Mouse (Mus musculus) midbrain, embryonic 13.5 days (tissue): ENCODE results near the gene Gm16253. TPM values are rescaled to one million over a fixed set of nuclear protein-coding genes. Genes with fewer than 3 reads are reported as not detected.

Experiments used
- ATAC-seq: fragments of 200-750 bp; cut with Nextera tagmentation; 2 replicates; pipeline ENCODE4 v1.8.0; 2017; ENCODE audit warnings: mild to moderate bottlenecking, moderate TSS enrichment, moderate library complexity
- H3K27ac ChIP-seq: fragments of 300-500 bp; sonication (generic); 2 replicates; pipeline ENCODE4 v1.5.1; 2015; ENCODE audit warnings: inconsistent platforms, mild to moderate bottlenecking, moderate library complexity
- H3K27me3 ChIP-seq: fragments of 300-500 bp; sonication (generic); 2 replicates; pipeline ENCODE4 v1.6.1; 2015; ENCODE audit warnings: mild to moderate bottlenecking, inconsistent platforms
- H3K36me3 ChIP-seq: fragments of 300-500 bp; sonication (generic); 2 replicates; pipeline ENCODE4 v1.6.1; 2015; ENCODE audit warnings: mild to moderate bottlenecking, inconsistent platforms
- H3K4me1 ChIP-seq: fragments of 300-500 bp; sonication (generic); replicated peaks from 2 replicates; pipeline ENCODE4 v1.6.1; 2015; ENCODE audit warnings: inconsistent platforms
- H3K4me2 ChIP-seq: fragments of 300-500 bp; sonication (generic); replicated peaks from 2 replicates; pipeline ENCODE4 v1.6.1; 2015; ENCODE audit warnings: moderate library complexity, mild to moderate bottlenecking, inconsistent platforms
- H3K4me3 ChIP-seq: fragments of 300-500 bp; sonication (generic); replicated peaks from 2 replicates; pipeline ENCODE4 v1.5.1; 2015; ENCODE audit warnings: mild to moderate bottlenecking, inconsistent platforms
- H3K9ac ChIP-seq: fragments of 300-500 bp; sonication (generic); replicated peaks from 2 replicates; pipeline ENCODE4 v1.6.1; 2015; ENCODE audit warnings: mild to moderate bottlenecking, inconsistent platforms
- H3K9me3 ChIP-seq: fragments of 300-500 bp; sonication (generic); 2 replicates; pipeline ENCODE4 v1.6.1; 2016; ENCODE audit warnings: mild to moderate bottlenecking, inconsistent platforms
- WGBS: fragments of 180-500 bp; shearing (Covaris S2); methylation state at CpG from one replicate; pipeline ENCODE4 v1.1.7; 2015; 5-methylcytosine and 5-hydroxymethylcytosine counted together
- polyA plus RNA-seq: library from polyadenylated mRNA; unstranded; fragments of >200 nt; fragmentation: Nextera tagmentation; extraction: Ambion mirVana; gene quantifications from 2 replicates; pipeline ENCODE4 v1.2.1, GENCODE M21; 2015

Gm16253 gene
- polyA plus RNA-seq, 1 experiment from 2014 or later = 1.7 TPM

- 79% methylated on average over 4 of the region's 4 CpGs for WGBS
These were observed 782 bp downstream of the Gm16253 start for GRCm38 (mm10) chr3:96577566-96577965.

GRCm38 (mm10) chr3:96578561-96579238 lies 1.9 kb downstream of the Gm16253 start:
- 79% methylated on average over 12 of the region's 12 CpGs for WGBS
- peaks cover 20% of the 10 kb centered on the region for H3K4me1 ChIP-seq

More at GRCm38 (mm10) chr3:96577566-96577965, 782 bp downstream of the Gm16253 start:
- Histone ChIP-seq H3K4me3 (no peak overlapping the region), H3K4me1 (peaks cover 20% of the 10 kb centered on the region), H3K36me3 (no peaks in the 10 kb centered on the region), H3K9me3 (no peaks in the 10 kb centered on the region), H3K27ac (0 out of 2 replicates have a peak overlapping the region, but pooled peaks have one; percentile 42), H3K4me2 (no peak overlapping the region), H3K9ac (no peak overlapping the region), H3K27me3 (peaks cover 9% of the 10 kb centered on the region; the same call in 1 of the 2 replicates)
- no peak for ATAC-seq

GRCm38 (mm10) chr3:96579239-96579750 lies 2.5 kb downstream of the Gm16253 start:
- Histone ChIP-seq H3K36me3 (no peaks in the 10 kb centered on the region; the same call in 1 of the 2 replicates), H3K4me3 (no peak overlapping the region), H3K9me3 (no peaks in the 10 kb centered on the region), H3K27ac (no peak overlapping the region), H3K27me3 (peaks cover 9% of the 10 kb centered on the region; the same call in 1 of the 2 replicates), H3K9ac (no peak overlapping the region), H3K4me2 (no peak overlapping the region), H3K4me1 (peaks cover 20% of the 10 kb centered on the region)
- WGBS = 79% methylated on average over 4 of the region's 4 CpGs
- no peak for ATAC-seq

More at GRCm38 (mm10) chr3:96578561-96579238, 1.9 kb downstream of the Gm16253 start:
- Histone ChIP-seq H3K27ac (no peak overlapping the region), H3K9me3 (no peaks in the 10 kb centered on the region), H3K9ac (no peak overlapping the region), H3K36me3 (no peaks in the 10 kb centered on the region), H3K4me2 (no peak overlapping the region), H3K4me3 (no peak overlapping the region), H3K27me3 (peaks cover 9% of the 10 kb centered on the region; the same call in 1 of the 2 replicates)
- ATAC-seq = no peak

GRCm38 (mm10) chr3:96579885-96580454 lies 3.2 kb downstream of the Gm16253 start:
- H3K4me3 ChIP-seq = peak overlapping the region; percentile 29
- H3K27me3 ChIP-seq = peaks cover 9% of the 10 kb centered on the region; the same call in 1 of the 2 replicates
- ATAC-seq = peak; percentile 77
- H3K9me3 ChIP-seq = no peaks in the 10 kb centered on the region
- H3K4me1 ChIP-seq = peaks cover 20% of the 10 kb centered on the region
- H3K9ac ChIP-seq = peak overlapping the region; percentile 55
- WGBS = 11% methylated on average over 16 of the region's 16 CpGs
- peak overlapping the region; percentile 55 for H3K4me2 ChIP-seq
- no peak overlapping the region for H3K27ac ChIP-seq
- H3K36me3 ChIP-seq = no peaks in the 10 kb centered on the region; the same call in 1 of the 2 replicates

GRCm38 (mm10) chr3:96581141-96581540 lies 4.4 kb downstream of the Gm16253 start:
- H3K27me3 ChIP-seq = peaks cover 9% of the 10 kb centered on the region; the same call in 1 of the 2 replicates
- no peak overlapping the region for H3K27ac ChIP-seq
- no peak overlapping the region; the same call in 1 of the 2 replicates for H3K9ac ChIP-seq
- no peaks in the 10 kb centered on the region for H3K9me3 ChIP-seq
- H3K36me3 ChIP-seq = no peaks in the 10 kb centered on the region; the same call in 1 of the 2 replicates
- ATAC-seq = no peak
- 48% methylated on average over 6 of the region's 6 CpGs for WGBS
- H3K4me1 ChIP-seq = peaks cover 19% of the 10 kb centered on the region
- H3K4me2 ChIP-seq = no peak overlapping the region
- H3K4me3 ChIP-seq = no peak overlapping the region

GRCm38 (mm10) chr3:96581771-96582515 lies 5.2 kb downstream of the Gm16253 start:
- H3K27ac ChIP-seq = no peak overlapping the region
- 85% methylated on average over 16 of the region's 16 CpGs for WGBS
- peaks cover 9% of the 10 kb centered on the region; the same call in 1 of the 2 replicates for H3K27me3 ChIP-seq
- H3K4me3 ChIP-seq = no peak overlapping the region
- no peaks in the 10 kb centered on the region for H3K9me3 ChIP-seq
- peaks cover 11% of the 10 kb centered on the region for H3K4me1 ChIP-seq
- no peak overlapping the region for H3K4me2 ChIP-seq
- no peak overlapping the region for H3K9ac ChIP-seq
- no peak for ATAC-seq
- no peaks in the 10 kb centered on the region; the same call in 1 of the 2 replicates for H3K36me3 ChIP-seq

GRCm38 (mm10) chr3:96583386-96583785 lies 6.6 kb downstream of the Gm16253 start:
- no peaks in the 10 kb centered on the region for H3K9me3 ChIP-seq
- H3K4me3 ChIP-seq = no peak overlapping the region
- 96% methylated on average over 5 of the region's 5 CpGs for WGBS
- H3K27me3 ChIP-seq = peaks cover 9% of the 10 kb centered on the region; the same call in 1 of the 2 replicates
- H3K9ac ChIP-seq = no peak overlapping the region
- H3K4me2 ChIP-seq = no peak overlapping the region
- no peaks in the 10 kb centered on the region; the same call in 1 of the 2 replicates for H3K36me3 ChIP-seq
- no peak overlapping the region for H3K27ac ChIP-seq
- ATAC-seq = no peak
- peaks cover 6% of the 10 kb centered on the region for H3K4me1 ChIP-seq

GRCm38 (mm10) chr3:96590657-96591056 lies 13.9 kb downstream of the Gm16253 start:
- no peaks in the 10 kb centered on the region for H3K9me3 ChIP-seq
- H3K4me3 ChIP-seq = no peak overlapping the region
- H3K4me2 ChIP-seq = no peak overlapping the region
- no peak overlapping the region for H3K27ac ChIP-seq
- peaks cover 8% of the 10 kb centered on the region; the same call in 1 of the 2 replicates for H3K27me3 ChIP-seq
- ATAC-seq = no peak
- H3K9ac ChIP-seq = no peak overlapping the region
- H3K36me3 ChIP-seq = no peaks in the 10 kb centered on the region
- WGBS = 80% methylated on average over 4 of the region's 4 CpGs
- peaks cover 19% of the 10 kb centered on the region for H3K4me1 ChIP-seq

- H3K36me3 ChIP-seq = no peaks in the 10 kb centered on the region
- H3K9ac ChIP-seq = peak overlapping the region; percentile 78
- H3K4me3 ChIP-seq = peak overlapping the region; percentile 67
- peaks cover 12% of the 10 kb centered on the region; the same call in 1 of the 2 replicates for H3K27me3 ChIP-seq
- no peak for ATAC-seq
- H3K9me3 ChIP-seq = no peaks in the 10 kb centered on the region
- peak overlapping the region; percentile 76 for H3K27ac ChIP-seq
- H3K4me1 ChIP-seq = peaks cover 46% of the 10 kb centered on the region
- H3K4me2 ChIP-seq = peak overlapping the region; percentile 70
- WGBS = 1% methylated on average over 10 of the region's 10 CpGs
These were observed 16.6 kb downstream of the Gm16253 start for GRCm38 (mm10) chr3:96593374-96593773.

GRCm38 (mm10) chr3:96593790-96594560 lies 17.2 kb downstream of the Gm16253 start, which contains the start of gene Polr3gl:
TSS of gene Polr3gl (minus strand) at chr3:96594181.
- Histone ChIP-seq H3K36me3 (no peaks in the 10 kb centered on the region), H3K27me3 (peaks cover 14% of the 10 kb centered on the region; the same call in 1 of the 2 replicates), H3K9me3 (no peaks in the 10 kb centered on the region), H3K4me2 (peak within 1 kb of the TSS; percentile 70), H3K9ac (peak within 1 kb of the TSS; percentile 78), H3K4me1 (peaks cover 52% of the 10 kb centered on the region), H3K27ac (peak within 1 kb of the TSS; percentile 76), H3K4me3 (peak within 1 kb of the TSS; percentile 67)
- peak; percentile 88 for ATAC-seq
- under 1% methylated on average over 38 of the region's 38 CpGs for WGBS

- no peak overlapping the region for H3K27ac ChIP-seq
- no peaks in the 10 kb centered on the region for H3K36me3 ChIP-seq
- no peak overlapping the region for H3K9ac ChIP-seq
- H3K27me3 ChIP-seq = peaks cover 14% of the 10 kb centered on the region; the same call in 1 of the 2 replicates
- peaks cover 59% of the 10 kb centered on the region for H3K4me1 ChIP-seq
- no peak overlapping the region for H3K4me3 ChIP-seq
- no peak for ATAC-seq
- H3K4me2 ChIP-seq = no peak overlapping the region
- H3K9me3 ChIP-seq = no peaks in the 10 kb centered on the region
- WGBS = 81% methylated on average over 5 of the region's 5 CpGs
These were observed 18.1 kb downstream of the Gm16253 start for GRCm38 (mm10) chr3:96594851-96595250.
